Mouse (Mus musculus) bone marrow, adult 2 months (tissue): Measurements from ENCODE around the gene Acod1.

Source experiments
- CTCF ChIP-seq: fragments of 200-500 bp; IDR thresholded peaks from 2 replicates; pipeline ENCODE4 v1.5.1; 2011; ENCODE audit warnings: low read length, control low read depth; ENCODE audit not compliant: control insufficient read depth, insufficient read depth
- POLR2A ChIP-seq: fragments of 200-500 bp; IDR thresholded peaks from 2 replicates; pipeline ENCODE4 v1.6.1; 2011; ENCODE audit warnings: low read depth, mild to moderate bottlenecking, control low read depth, low read length, borderline replicate concordance; ENCODE audit not compliant: control insufficient read depth

GRCm38 (mm10) chr14:103037016-103037415 is 9.8 kb upstream of the Acod1 start:
- TF ChIP-seq CTCF (no peak), POLR2A (no peak)
